ENCODE assay signal across 19 mouse cellular contexts in the genomic region with DNA sequence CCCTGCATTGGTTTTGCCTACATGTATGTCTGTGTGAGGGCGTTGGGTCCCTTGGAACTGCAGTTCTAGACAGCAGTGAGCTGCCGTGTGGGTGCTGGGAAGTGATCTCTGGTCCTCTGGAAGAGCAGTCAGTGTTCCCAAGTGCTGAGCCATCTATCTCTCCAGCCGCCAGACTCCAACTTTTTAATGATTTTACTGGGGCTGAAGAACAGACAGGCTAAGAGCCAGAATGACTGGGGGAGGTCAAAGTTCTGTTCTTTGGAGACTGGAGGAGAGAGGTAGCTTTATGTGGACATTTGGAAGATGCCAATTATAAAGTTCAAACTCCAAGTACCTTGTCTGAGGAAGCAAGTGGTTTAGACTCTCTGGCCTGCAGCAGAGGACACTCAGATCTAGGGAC. TPM values are rescaled to one million over a fixed set of nuclear protein-coding genes. Genes with fewer than 3 reads are reported as not detected.
DNase-seq lines count a peak whose midpoint lies in the region; ATAC-seq and TF ChIP-seq lines count a peak whose summit lies in the region.
"Had no signal": no experiment of that assay in that cellular context is flagged by ENCODE, and none has a peak within 500 bp of the region (broad histone marks: within the 10 kb centered on the region; RNA-seq: fewer than 3 reads in every experiment).

No protein-coding gene starts in this region.

- no peaks in the 10 kb centered on the region for H3K27me3 ChIP-seq in kidney, adult 2 months (replicated peaks; ENCODE audit: control insufficient read depth, insufficient read depth, low read length)
- H3K27me3 ChIP-seq in kidney, embryonic 16.5 days (ENCODE audit: insufficient read depth, low read length) = 0 out of 2 replicates have a peak, but pooled peaks cover 4% of the 10 kb centered on the region
- no peaks in the 10 kb centered on the region for H3K27me3 ChIP-seq in liver, adult 2 months (ENCODE audit: control insufficient read depth, insufficient read depth, low read length)
- no peaks in the 10 kb centered on the region for H3K27me3 ChIP-seq in liver, postnatal 0 days (ENCODE audit: insufficient read depth, low read length)
- H3K27me3 ChIP-seq: forebrain, embryonic 13.5 days had no signal

- TF ChIP-seq CTCF in kidney, adult 2 months (conservative IDR thresholded peaks at IDR 0.05; ENCODE audit: insufficient read depth, insufficient read length, low read depth, low read length) = no peak
- TF ChIP-seq CTCF in liver, adult 2 months (IDR thresholded peaks at IDR 0.05; ENCODE audit: low read depth, low read length) = no peak
- no peak for TF ChIP-seq CTCF in liver, postnatal 0 days (IDR thresholded peaks at IDR 0.05; ENCODE audit: low read depth)

- no peak for ATAC-seq in kidney, embryonic 16.5 days (ENCODE audit: low FRiP score, low TSS enrichment)
- ATAC-seq in liver, postnatal 0 days = no peak
- ATAC-seq: forebrain, embryonic 13.5 days; forebrain, postnatal 0 days had no signal

- DNase-seq in kidney, adult 2 months = peak; percentile 90
- DNase-seq in liver, adult 2 months (ENCODE audit: extremely low read depth, low read depth, low spot score) = peak; percentile 95
- no peak for DNase-seq in liver, postnatal 0 days
- DNase-seq in kidney, postnatal 36 days = peak; percentile 63 to 85
- DNase-seq in urinary bladder, adult 2 months (ENCODE audit: low spot score) = no peak
- DNase-seq: adrenal gland, adult 8-10 months; adrenal gland, postnatal 36 days; cerebellum, adult 2 months; cerebellum, postnatal 10 days; forebrain, postnatal 0 days; gastrocnemius, postnatal 14 days; heart, adult 2 months; heart, postnatal 14 days had no signal

- no peak overlapping the region for H3K4me2 ChIP-seq in kidney, embryonic 16.5 days (replicated peaks; ENCODE audit: low read depth, low read length)
- H3K4me2 ChIP-seq in liver, postnatal 0 days (ENCODE audit: low read depth, low read length) = no peak overlapping the region
- H3K4me2 ChIP-seq: forebrain, embryonic 13.5 days; heart, embryonic 11.5 days; heart, embryonic 15.5 days had no signal

- TF ChIP-seq POLR2A in kidney, adult 2 months (IDR thresholded peaks at IDR 0.05; ENCODE audit: low read depth, low read length) = no peak
- no peak for TF ChIP-seq POLR2A in liver, adult 2 months (IDR thresholded peaks at IDR 0.05; ENCODE audit: extremely low read depth, insufficient read depth, low read length)

- no peaks in the 10 kb centered on the region for H3K79me2 ChIP-seq in liver, adult 2 months (ENCODE audit: control insufficient read depth, insufficient read depth, low read length)

- H3K27ac ChIP-seq in kidney, adult 2 months (ENCODE audit: insufficient read depth, low read depth, low read length) = peak overlapping the region; percentile 88
- no peak overlapping the region for H3K27ac ChIP-seq in kidney, embryonic 16.5 days (ENCODE audit: low read length)
- peak overlapping the region; percentile 51 for H3K27ac ChIP-seq in liver, adult 2 months (replicated peaks; ENCODE audit: insufficient read depth, low read depth, low read length)
- H3K27ac ChIP-seq in liver, postnatal 0 days (ENCODE audit: low read depth) = no peak overlapping the region
- H3K27ac ChIP-seq: embryonic facial prominence, embryonic 10.5 days; forebrain, embryonic 13.5 days; heart, adult 2 months; heart, embryonic 15.5 days had no signal

- 55% methylated on average over 3 of the region's 3 CpGs for WGBS in kidney, adult 2 months
- WGBS in kidney, embryonic 16.5 days = 62% methylated on average over 3 of the region's 3 CpGs
- WGBS in liver, adult 2 months = 19% methylated on average over 3 of the region's 3 CpGs
- WGBS in liver, postnatal 0 days (ENCODE audit: insufficient replicate concordance) = 52% methylated on average over 3 of the region's 3 CpGs

- H3K4me3 ChIP-seq in kidney, adult 2 months (ENCODE audit: insufficient read depth, low read depth, low read length) = no peak overlapping the region
- no peak overlapping the region for H3K4me3 ChIP-seq in kidney, embryonic 16.5 days (ENCODE audit: low read length)
- no peak overlapping the region for H3K4me3 ChIP-seq in liver, adult 2 months (ENCODE audit: insufficient read depth, low read depth, low read length)
- no peak overlapping the region for H3K4me3 ChIP-seq in liver, postnatal 0 days (ENCODE audit: low read depth, low read length)
- H3K4me3 ChIP-seq: embryonic facial prominence, embryonic 10.5 days; forebrain, embryonic 13.5 days; heart, adult 2 months; heart, embryonic 15.5 days had no signal

- H3K36me3 ChIP-seq in kidney, adult 2 months (ENCODE audit: control insufficient read depth, insufficient read depth, low read length) = no peaks in the 10 kb centered on the region
- no peaks in the 10 kb centered on the region for H3K36me3 ChIP-seq in kidney, embryonic 16.5 days (ENCODE audit: insufficient read depth, low read length)
- no peaks in the 10 kb centered on the region for H3K36me3 ChIP-seq in liver, adult 2 months (ENCODE audit: control insufficient read depth, insufficient read depth, low read length)
- H3K36me3 ChIP-seq in liver, postnatal 0 days (replicated peaks; ENCODE audit: insufficient read depth, low read length) = no peaks in the 10 kb centered on the region
- H3K36me3 ChIP-seq: embryonic facial prominence, embryonic 10.5 days; heart, embryonic 15.5 days had no signal

- H3K9me3 ChIP-seq in kidney, embryonic 16.5 days (ENCODE audit: low read length) = no peaks in the 10 kb centered on the region
- no peaks in the 10 kb centered on the region for H3K9me3 ChIP-seq in liver, postnatal 0 days (ENCODE audit: low read length)
- H3K9me3 ChIP-seq: embryonic facial prominence, embryonic 10.5 days; forebrain, embryonic 13.5 days; heart, embryonic 15.5 days had no signal

- no peak overlapping the region for H3K9ac ChIP-seq in kidney, embryonic 16.5 days (replicated peaks; ENCODE audit: low read length)
- H3K9ac ChIP-seq in liver, adult 2 months (ENCODE audit: low read depth, low read length) = no peak overlapping the region
- no peak overlapping the region for H3K9ac ChIP-seq in liver, postnatal 0 days (replicated peaks)
- H3K9ac ChIP-seq: forebrain, embryonic 13.5 days; forebrain, postnatal 0 days; heart, embryonic 15.5 days had no signal

- peaks cover 8% of the 10 kb centered on the region; the same call in 1 of the 2 replicates for H3K4me1 ChIP-seq in kidney, adult 2 months (ENCODE audit: control insufficient read depth, insufficient read depth, low read length)
- no peaks in the 10 kb centered on the region for H3K4me1 ChIP-seq in kidney, embryonic 16.5 days (ENCODE audit: insufficient read depth, low read length)
- peaks cover 6% of the 10 kb centered on the region for H3K4me1 ChIP-seq in liver, adult 2 months (ENCODE audit: control insufficient read depth, insufficient read depth, low read length)
- H3K4me1 ChIP-seq in liver, postnatal 0 days (ENCODE audit: insufficient read depth) = no peaks in the 10 kb centered on the region
- H3K4me1 ChIP-seq: heart, embryonic 15.5 days had no signal

- no peak for TF ChIP-seq EP300 in liver, postnatal 0 days (IDR thresholded peaks at IDR 0.05; ENCODE audit: low read depth)

RNA-seq across cellular contexts. Expression of gene Mchr1, which starts 5.5 kb away (rescaled TPM):
- 2.1 and 2.3 TPM in 2 replicates for polyA plus RNA-seq in kidney, adult 2 months (2012; rRNA removed)
- polyA plus RNA-seq in kidney, embryonic 16.5 days (2015; fragmentation: Nextera tagmentation; extraction: Ambion mirVana) = 0.99 and 1.3 TPM in 2 replicates
- not detected in 2 replicates for total RNA-seq in liver, adult 2 months (2014; rRNA removed)
- polyA plus RNA-seq in liver, adult 2 months (2012; rRNA removed) = not detected in 2 replicates
- polyA plus RNA-seq in liver, postnatal 0 days (2015; fragmentation: Nextera tagmentation; extraction: Ambion mirVana) = 0.12 and 0.17 TPM in 2 replicates
- 7.9 and 9.9 TPM in 2 replicates for polyA plus RNA-seq in urinary bladder, adult 2 months (2012; rRNA removed)
- total RNA-seq: heart, adult 2 months; heart, postnatal 14 days; hematopoietic stem cell, adult 5-6 weeks had no signal
- polyA plus RNA-seq: heart, adult 2 months; heart, embryonic 11.5 days had no signal

RNA-seq across cellular contexts. Expression of gene Mrtfa, which starts 39.2 kb away (rescaled TPM):
- polyA plus RNA-seq in kidney, adult 2 months (2012; rRNA removed) = 15.1 and 16.0 TPM in 2 replicates
- polyA plus RNA-seq in kidney, embryonic 16.5 days (2015; fragmentation: Nextera tagmentation; extraction: Ambion mirVana) = 22.6 and 28.3 TPM in 2 replicates
- total RNA-seq in liver, adult 2 months (2014; rRNA removed) = 1.0 and 3.1 TPM in 2 replicates
- 5.0 and 5.6 TPM in 2 replicates for polyA plus RNA-seq in liver, adult 2 months (2012; rRNA removed)
- polyA plus RNA-seq in liver, postnatal 0 days (2015; fragmentation: Nextera tagmentation; extraction: Ambion mirVana) = 4.3 and 4.5 TPM in 2 replicates
- polyA plus RNA-seq in urinary bladder, adult 2 months (2012; rRNA removed) = 9.3 and 16.9 TPM in 2 replicates

Comparison
In these comparisons a context has a peak if more than half of its experiments do, and no peak if none do; other contexts are left out.
1. DNase-seq: peak in kidney, adult 2 months (single experiment), liver, adult 2 months (single experiment) and kidney, postnatal 36 days (2 of 2); none in liver, postnatal 0 days (single experiment) and urinary bladder, adult 2 months (single experiment).
2. H3K27ac ChIP-seq: peak in kidney, adult 2 months (single experiment) and liver, adult 2 months (single experiment); none in kidney, embryonic 16.5 days (single experiment) and liver, postnatal 0 days (single experiment).